ENCODE assay signal across 12 mouse cellular contexts in the genomic region with DNA sequence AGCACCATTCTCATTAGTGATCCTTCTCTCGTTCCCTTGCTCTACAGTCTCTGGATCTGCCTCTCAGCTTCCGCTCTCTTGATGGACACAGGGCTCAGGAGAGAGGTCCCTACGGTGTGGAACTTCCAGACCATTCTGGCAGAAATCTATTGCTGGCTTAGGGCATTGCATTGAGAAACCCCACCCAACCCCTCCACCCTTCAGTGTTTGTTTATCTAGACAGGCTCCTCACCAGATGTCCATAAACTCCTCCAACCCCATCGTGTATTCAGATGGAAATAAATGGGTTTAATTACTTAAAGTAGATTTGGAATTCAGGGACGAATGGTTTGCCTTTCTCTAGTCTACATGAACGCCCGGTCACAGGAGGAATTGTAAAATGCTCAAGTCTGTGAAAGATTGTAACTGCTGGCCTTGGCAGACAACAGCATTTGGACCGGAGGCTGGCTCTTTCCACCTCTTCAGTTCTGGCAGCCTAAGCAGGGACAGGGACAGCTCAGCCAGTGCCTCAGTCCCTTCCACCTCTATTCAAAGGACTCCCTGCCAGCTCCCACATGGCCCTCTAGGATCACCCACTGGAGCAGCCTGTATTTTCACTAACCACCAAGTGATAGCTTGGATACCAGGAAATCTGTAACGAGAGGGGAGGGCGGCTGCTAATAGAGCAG.
DNase-seq lines count a peak whose midpoint lies in the region; ATAC-seq and TF ChIP-seq lines count a peak whose summit lies in the region.
"Had no signal": no experiment of that assay in that cellular context is flagged by ENCODE, and none has a peak within 500 bp of the region (broad histone marks: within the 10 kb centered on the region; RNA-seq: fewer than 3 reads in every experiment).

No protein-coding gene starts in this region.

- no peak overlapping the region for H3K4me3 ChIP-seq in hindbrain, embryonic 13.5 days
- H3K4me3 ChIP-seq in hindbrain, embryonic 11.5 days (ENCODE audit: low read depth, low read length) = no peak overlapping the region
- H3K4me3 ChIP-seq in hindbrain, embryonic 16.5 days (ENCODE audit: low read length) = no peak overlapping the region
- no peak overlapping the region for H3K4me3 ChIP-seq in liver, embryonic 11.5 days (ENCODE audit: low read depth, low read length)
- H3K4me3 ChIP-seq: embryonic facial prominence, embryonic 13.5 days; liver, embryonic 13.5 days had no signal

- 49% methylated on average over 10 of the region's 10 CpGs for WGBS in hindbrain, embryonic 13.5 days
- WGBS in hindbrain, embryonic 11.5 days = 59% methylated on average over 10 of the region's 10 CpGs
- 43% methylated on average over 10 of the region's 10 CpGs for WGBS in hindbrain, embryonic 16.5 days
- WGBS in liver, embryonic 11.5 days = 53% methylated on average over 10 of the region's 10 CpGs

- no peak overlapping the region for H3K27ac ChIP-seq in hindbrain, embryonic 13.5 days
- H3K27ac ChIP-seq in hindbrain, embryonic 11.5 days (ENCODE audit: low read depth, low read length) = no peak overlapping the region
- H3K27ac ChIP-seq in hindbrain, embryonic 16.5 days (ENCODE audit: low read depth, low read length) = peak overlapping the region; percentile 13; the same call in 1 of the 2 replicates
- no peak overlapping the region for H3K27ac ChIP-seq in liver, embryonic 11.5 days (ENCODE audit: low read depth, low read length)
- H3K27ac ChIP-seq: embryonic facial prominence, embryonic 13.5 days; liver, embryonic 13.5 days; macrophage had no signal

- no peaks in the 10 kb centered on the region for H3K9me3 ChIP-seq in hindbrain, embryonic 13.5 days
- H3K9me3 ChIP-seq in hindbrain, embryonic 11.5 days (ENCODE audit: control insufficient read depth, low read length) = no peaks in the 10 kb centered on the region
- H3K9me3 ChIP-seq in hindbrain, embryonic 16.5 days (ENCODE audit: control insufficient read depth, low read length) = no peaks in the 10 kb centered on the region
- no peaks in the 10 kb centered on the region for H3K9me3 ChIP-seq in liver, embryonic 11.5 days (ENCODE audit: control insufficient read depth, low read length)
- H3K9me3 ChIP-seq: embryonic facial prominence, embryonic 13.5 days; liver, embryonic 13.5 days had no signal

- no peak overlapping the region for H3K4me2 ChIP-seq in hindbrain, embryonic 13.5 days
- no peak overlapping the region for H3K4me2 ChIP-seq in hindbrain, embryonic 11.5 days (replicated peaks; ENCODE audit: low read depth, low read length)
- H3K4me2 ChIP-seq in hindbrain, embryonic 16.5 days (ENCODE audit: low read length) = no peak overlapping the region
- no peak overlapping the region for H3K4me2 ChIP-seq in liver, embryonic 11.5 days
- H3K4me2 ChIP-seq: embryonic facial prominence, embryonic 13.5 days; liver, embryonic 13.5 days had no signal

- H3K27me3 ChIP-seq in hindbrain, embryonic 13.5 days = no peaks in the 10 kb centered on the region
- H3K27me3 ChIP-seq in hindbrain, embryonic 11.5 days (ENCODE audit: control insufficient read depth, insufficient read depth, low read length) = no peaks in the 10 kb centered on the region
- H3K27me3 ChIP-seq in hindbrain, embryonic 16.5 days (replicated peaks; ENCODE audit: control insufficient read depth, insufficient read depth, low read length) = no peaks in the 10 kb centered on the region
- H3K27me3 ChIP-seq in liver, embryonic 11.5 days (replicated peaks; ENCODE audit: control insufficient read depth, insufficient read depth, low read length) = no peaks in the 10 kb centered on the region
- H3K27me3 ChIP-seq: embryonic facial prominence, embryonic 13.5 days; liver, embryonic 13.5 days had no signal

- no peaks in the 10 kb centered on the region for H3K36me3 ChIP-seq in hindbrain, embryonic 13.5 days
- H3K36me3 ChIP-seq in hindbrain, embryonic 11.5 days (ENCODE audit: control insufficient read depth, insufficient read depth, low read length) = no peaks in the 10 kb centered on the region
- H3K36me3 ChIP-seq in hindbrain, embryonic 16.5 days (ENCODE audit: control insufficient read depth, insufficient read depth, low read length) = no peaks in the 10 kb centered on the region
- H3K36me3 ChIP-seq in liver, embryonic 11.5 days (ENCODE audit: control insufficient read depth, insufficient read depth, low read length) = no peaks in the 10 kb centered on the region
- H3K36me3 ChIP-seq: embryonic facial prominence, embryonic 13.5 days; liver, embryonic 13.5 days had no signal

- H3K9ac ChIP-seq in hindbrain, embryonic 13.5 days = no peak overlapping the region
- no peak overlapping the region for H3K9ac ChIP-seq in hindbrain, embryonic 11.5 days (ENCODE audit: low read depth, low read length)
- no peak overlapping the region for H3K9ac ChIP-seq in hindbrain, embryonic 16.5 days (ENCODE audit: low read depth, low read length)
- H3K9ac ChIP-seq in liver, embryonic 11.5 days (ENCODE audit: low read depth, low read length) = no peak overlapping the region
- H3K9ac ChIP-seq: embryonic facial prominence, embryonic 13.5 days; liver, embryonic 13.5 days had no signal

- H3K4me1 ChIP-seq in hindbrain, embryonic 13.5 days (replicated peaks) = peaks cover 12% of the 10 kb centered on the region
- H3K4me1 ChIP-seq in hindbrain, embryonic 11.5 days (replicated peaks; ENCODE audit: control insufficient read depth, insufficient read depth, low read length) = no peaks in the 10 kb centered on the region
- H3K4me1 ChIP-seq in hindbrain, embryonic 16.5 days (ENCODE audit: control insufficient read depth, insufficient read depth, low read depth, low read length) = peaks cover 5% of the 10 kb centered on the region
- no peaks in the 10 kb centered on the region for H3K4me1 ChIP-seq in liver, embryonic 11.5 days (replicated peaks; ENCODE audit: control insufficient read depth, insufficient read depth, low read length)
- H3K4me1 ChIP-seq: embryonic facial prominence, embryonic 13.5 days; liver, embryonic 13.5 days had no signal

- peak; percentile 80 for ATAC-seq in hindbrain, embryonic 13.5 days (ENCODE audit: low FRiP score)
- ATAC-seq in hindbrain, embryonic 11.5 days (ENCODE audit: low FRiP score) = no peak
- peak; percentile 92 for ATAC-seq in hindbrain, embryonic 16.5 days
- no peak for ATAC-seq in liver, embryonic 11.5 days (replicated peaks; ENCODE audit: low FRiP score)

- no peak for TF ChIP-seq CTCF in brain, embryonic 14.5 days (IDR thresholded peaks at IDR 0.05; ENCODE audit: borderline replicate concordance, extremely low read depth, insufficient read depth, insufficient read length)

- no peak for TF ChIP-seq POLR2A in brain, embryonic 14.5 days (IDR thresholded peaks at IDR 0.05; ENCODE audit: borderline replicate concordance, extremely low read depth, insufficient read depth, insufficient read length, poor library complexity, severe bottlenecking)

- DNase-seq in hindbrain, embryonic 11.5 days (ENCODE audit: low spot score) = no peak
- peak; percentile 89 for DNase-seq in brain, embryonic 14.5 days (ENCODE audit: low read depth)
- peak; percentile 62 for DNase-seq in cerebellum, adult 8-10 months
- DNase-seq in ovary, postnatal 14 days (ENCODE audit: low spot score) = no peak
- no peak for DNase-seq in liver, embryonic 11.5 days (ENCODE audit: low spot score)
- no peak for DNase-seq in yolk sac, embryonic 10.5 days (ENCODE audit: low spot score)
- DNase-seq: kidney, postnatal 10 days; liver, embryonic 13.5 days had no signal

Comparison
In these comparisons a context has a peak if more than half of its experiments do, and no peak if none do; other contexts are left out.
1. ATAC-seq: peak in hindbrain, embryonic 13.5 days (single experiment) and hindbrain, embryonic 16.5 days (single experiment); none in hindbrain, embryonic 11.5 days (single experiment) and liver, embryonic 11.5 days (single experiment).
2. DNase-seq: peak in brain, embryonic 14.5 days (single experiment) and cerebellum, adult 8-10 months (single experiment); none in hindbrain, embryonic 11.5 days (single experiment), ovary, postnatal 14 days (single experiment), liver, embryonic 11.5 days (single experiment) and yolk sac, embryonic 10.5 days (single experiment).